Mouse (Mus musculus) bone marrow macrophage, adult 2 months (primary cell): ENCODE results near the gene Rftn1.

ENCODE experiments used
- CTCF ChIP-seq: IDR thresholded peaks from 2 replicates; pipeline ENCODE4 v1.5.1; 2012; ENCODE audit warnings: low read depth, mild to moderate bottlenecking, low read length, moderate library complexity
- POLR2A ChIP-seq: IDR thresholded peaks from 2 replicates; pipeline ENCODE4 v1.6.1; 2012; ENCODE audit warnings: mild to moderate bottlenecking, low read depth, low read length, borderline replicate concordance

DNA sequence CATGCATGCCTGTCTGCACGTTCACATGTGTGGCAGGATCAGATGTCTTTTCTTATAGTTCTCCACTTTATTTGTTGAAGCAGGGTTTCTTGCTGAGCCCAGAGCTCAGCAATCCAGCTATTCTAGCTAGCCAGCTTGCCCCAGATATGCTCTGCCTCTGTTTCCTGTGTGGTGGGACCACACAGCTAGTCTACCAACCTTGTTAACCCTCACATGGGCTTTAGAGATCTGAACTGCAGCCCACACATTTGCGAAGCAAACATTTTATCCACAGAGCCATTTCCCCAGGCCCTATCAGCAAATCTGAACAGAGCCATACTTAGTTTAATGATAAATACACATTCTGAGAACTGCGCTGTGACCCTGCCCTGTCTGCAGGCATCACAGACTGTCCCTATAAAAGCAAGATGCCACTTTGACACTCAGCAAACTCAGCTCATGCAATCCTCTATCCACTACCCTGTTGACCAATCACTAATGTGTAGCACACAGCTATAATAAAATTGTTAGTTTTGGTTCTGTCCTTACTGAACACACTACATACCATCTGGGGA, 65.2 kb downstream of the Rftn1 start:
- TF ChIP-seq POLR2A (no peak), CTCF (no peak)
